Mouse (Mus musculus): Measurements from ENCODE around the gene Rad9a. TPM values are rescaled to one million over a fixed set of nuclear protein-coding genes. Genes with fewer than 3 reads are reported as not detected.

Rad9a gene
- polyA plus RNA-seq, 1 experiment from 2014 or later: 29.8 TPM

DNA sequence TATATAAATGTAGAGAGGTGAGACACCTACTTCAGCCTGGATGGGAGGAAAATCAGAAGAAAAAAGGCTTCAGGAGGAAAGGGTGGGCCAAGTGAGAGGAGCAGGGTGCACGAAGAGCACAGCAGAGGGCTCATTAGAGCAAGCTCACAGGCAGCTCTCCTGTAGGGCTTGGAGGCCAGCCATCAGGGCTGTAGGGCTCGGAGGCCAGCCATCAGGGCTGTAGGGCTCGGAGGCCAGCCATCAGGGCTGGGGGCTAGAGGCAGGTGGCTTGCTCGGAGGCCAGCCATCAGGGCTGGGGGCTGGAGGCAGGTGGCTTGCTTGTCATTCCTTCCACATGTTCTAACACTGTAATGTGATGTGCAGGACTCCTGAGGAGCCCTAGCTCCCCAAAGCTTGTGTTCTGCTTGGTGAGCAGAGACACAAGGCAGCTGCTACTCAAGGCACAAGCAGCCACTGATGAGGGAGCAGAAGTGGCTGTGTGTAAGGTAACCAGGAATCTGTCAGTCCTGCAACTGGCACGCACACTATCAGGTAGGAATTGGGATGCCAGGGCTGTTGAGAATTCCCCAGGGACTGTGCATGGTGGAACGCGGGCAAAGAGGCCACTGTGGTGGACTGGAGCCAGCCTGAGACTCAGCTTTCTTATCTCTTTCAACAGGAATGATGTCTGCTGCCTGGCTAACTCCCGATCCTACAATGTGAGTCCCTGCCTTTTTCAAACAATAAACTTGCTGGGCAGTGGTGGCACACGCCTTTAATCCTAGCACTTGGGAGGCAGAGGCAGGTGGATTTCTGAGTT lies 34.6 kb downstream of the Rad9a start:
- no peak for DNase-seq (ENCODE audit: low spot score)

- DNase-seq (ENCODE audit: low spot score): no peak
These were observed 36.7 kb downstream of the Rad9a start for GRCm38 (mm10) chr19:4164721-4165120.

GRCm38 (mm10) chr19:4164100-4164499 lies 37.4 kb downstream of the Rad9a start:
- no peak for DNase-seq (ENCODE audit: low spot score)

DNA sequence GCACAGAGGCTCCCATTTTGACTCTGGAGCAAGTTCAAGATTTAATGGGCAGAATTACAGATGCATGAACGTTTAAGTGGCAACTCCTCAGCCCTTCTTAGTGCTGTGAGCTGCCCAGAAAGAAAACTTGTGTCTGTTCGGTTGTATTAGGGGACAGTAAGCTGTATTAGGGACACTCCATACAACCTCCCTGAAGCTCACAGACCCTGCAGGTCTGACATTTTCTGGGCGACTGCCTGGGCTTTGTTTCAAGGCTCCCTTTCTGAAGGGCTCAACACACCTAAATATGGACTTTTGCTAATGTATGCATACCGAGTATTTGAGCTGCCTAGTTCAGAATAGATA lies 37.9 kb downstream of the Rad9a start:
- DNase-seq (ENCODE audit: low spot score): no peak

DNA sequence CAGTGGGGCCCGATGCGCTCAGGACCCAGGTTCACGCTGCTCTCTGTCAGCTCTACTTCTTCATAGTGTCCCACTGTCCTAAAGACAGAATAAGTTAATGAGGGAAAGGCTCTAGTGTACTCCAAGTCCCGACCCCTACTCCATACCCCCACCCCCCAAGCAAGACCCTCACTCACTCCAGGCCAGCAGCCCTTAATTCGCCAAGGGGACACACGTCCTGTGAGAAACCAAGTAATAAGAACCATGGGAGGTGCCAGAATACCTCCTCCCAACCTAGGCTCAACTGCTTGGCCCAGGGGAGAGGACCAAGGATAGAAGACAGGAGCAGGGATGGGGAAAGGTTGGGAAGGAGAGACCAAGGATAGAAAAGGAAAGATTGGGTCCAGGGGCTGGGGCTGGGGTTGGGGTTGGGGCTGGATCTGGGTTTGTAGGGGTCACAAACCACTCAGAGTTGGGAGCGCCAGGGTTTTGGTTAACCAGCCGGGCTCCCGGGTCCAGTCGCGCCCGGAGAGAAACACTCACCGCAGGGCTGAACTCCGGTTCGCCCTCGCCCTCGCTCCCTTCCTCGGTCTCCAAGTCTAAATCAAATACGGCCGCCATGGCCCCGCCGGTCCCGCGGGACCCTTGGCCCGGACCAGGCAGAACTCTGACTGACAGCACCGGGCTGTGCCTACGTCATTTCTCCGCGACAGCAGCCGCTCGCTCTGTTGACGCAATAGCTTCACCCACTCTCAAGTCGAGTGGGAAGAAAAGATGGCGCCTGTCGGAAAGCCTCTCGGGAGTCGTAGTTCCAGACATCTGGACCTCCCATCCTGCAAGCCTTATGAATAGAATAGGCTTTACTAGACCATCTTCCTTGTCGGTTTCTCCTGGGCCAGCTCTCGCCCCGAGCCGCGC lies 38.6 kb downstream of the Rad9a start, which contains the start of gene Rps6kb2:
Rps6kb2 (minus strand) TSS at position 709 of the 897 bp plus-strand sequence.
- DNase-seq (ENCODE audit: low spot score): peak; percentile 95

DNA sequence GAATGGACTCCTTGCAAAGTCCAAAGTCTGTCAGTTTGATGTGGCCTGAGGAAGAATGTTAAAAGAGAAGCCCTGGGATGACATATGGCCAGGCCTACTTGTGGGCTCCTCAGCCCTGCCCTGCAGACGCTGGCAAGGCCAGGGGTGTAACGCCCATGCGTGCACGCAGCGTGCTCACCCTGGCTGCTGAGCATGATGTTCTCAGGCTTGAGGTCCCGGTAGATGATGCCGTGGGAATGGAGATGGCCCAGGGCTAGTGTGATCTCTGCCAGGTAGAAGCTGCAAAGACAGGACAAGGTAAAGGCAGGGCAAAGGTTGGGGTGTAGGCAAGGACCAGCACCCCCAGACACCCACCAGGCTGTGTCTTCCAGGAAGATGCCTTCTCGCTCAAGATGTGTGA lies 42.4 kb downstream of the Rad9a start:
- DNase-seq (ENCODE audit: low spot score): no peak

DNA sequence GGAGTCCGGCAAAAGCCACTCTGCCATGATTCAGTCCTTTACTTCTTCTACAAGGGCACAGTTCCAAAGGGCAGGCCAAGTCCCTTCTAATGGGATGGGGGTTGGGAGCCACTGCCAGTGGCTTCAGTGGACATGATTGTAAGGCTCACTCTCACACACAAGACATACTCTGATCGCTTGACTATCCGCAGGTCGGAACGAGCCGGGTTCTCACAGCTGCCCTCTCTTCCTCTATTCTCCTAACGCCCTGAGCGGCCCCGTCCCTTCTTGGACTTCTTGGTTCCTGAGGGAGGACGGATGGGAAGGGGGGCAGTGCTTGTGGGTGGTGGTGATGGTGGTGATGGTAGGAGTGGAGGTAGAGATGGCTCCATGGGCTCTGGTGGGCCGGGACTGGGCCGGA lies 44.7 kb downstream of the Rad9a start:
- no peak for DNase-seq (ENCODE audit: low spot score)

- no peak for DNase-seq (ENCODE audit: low spot score)
These were observed 45.3 kb downstream of the Rad9a start for GRCm38 (mm10) chr19:4156073-4156579.

GRCm38 (mm10) chr19:4155223-4156072 lies 46.0 kb downstream of the Rad9a start:
- DNase-seq (ENCODE audit: low spot score): peak; percentile 22

DNA sequence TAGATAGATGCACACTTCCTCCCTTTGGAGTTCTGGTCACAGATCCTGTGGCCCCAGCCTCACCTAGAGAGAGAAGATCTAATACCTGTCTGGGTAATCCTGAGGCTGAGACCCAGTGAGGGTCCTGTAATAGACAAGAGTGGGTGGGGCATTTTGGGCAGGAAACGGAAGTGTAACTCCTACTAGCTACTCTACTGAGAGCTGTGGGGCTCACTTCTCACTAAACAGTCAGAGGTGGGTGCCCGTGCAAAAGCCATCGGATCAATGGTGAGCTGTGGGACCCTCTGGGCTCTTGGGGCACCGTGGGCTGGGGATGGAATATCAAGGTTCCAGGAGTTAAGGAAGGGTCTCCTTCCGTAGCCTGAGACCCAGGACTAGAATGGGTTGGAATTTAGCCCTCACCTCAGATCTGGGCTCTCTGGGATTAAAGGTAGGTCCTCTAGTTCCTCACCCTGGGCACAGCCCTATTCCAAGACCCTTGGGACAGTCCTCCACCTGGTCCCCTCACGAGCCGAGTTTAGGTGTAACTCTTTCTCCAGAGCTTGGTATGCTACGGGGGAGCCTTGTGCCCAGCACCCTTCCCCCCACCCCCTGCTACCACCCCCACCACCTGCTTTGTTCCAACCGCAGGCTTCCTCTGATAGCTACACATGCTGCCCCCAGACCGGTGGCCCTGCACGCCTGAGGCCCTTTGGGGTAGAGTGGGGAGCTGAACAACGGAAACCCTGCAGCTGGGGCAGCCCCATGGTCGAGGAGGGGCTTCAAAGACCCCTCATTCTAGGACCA lies 46.8 kb downstream of the Rad9a start:
- peak; percentile 86 for DNase-seq (ENCODE audit: low spot score)

DNA sequence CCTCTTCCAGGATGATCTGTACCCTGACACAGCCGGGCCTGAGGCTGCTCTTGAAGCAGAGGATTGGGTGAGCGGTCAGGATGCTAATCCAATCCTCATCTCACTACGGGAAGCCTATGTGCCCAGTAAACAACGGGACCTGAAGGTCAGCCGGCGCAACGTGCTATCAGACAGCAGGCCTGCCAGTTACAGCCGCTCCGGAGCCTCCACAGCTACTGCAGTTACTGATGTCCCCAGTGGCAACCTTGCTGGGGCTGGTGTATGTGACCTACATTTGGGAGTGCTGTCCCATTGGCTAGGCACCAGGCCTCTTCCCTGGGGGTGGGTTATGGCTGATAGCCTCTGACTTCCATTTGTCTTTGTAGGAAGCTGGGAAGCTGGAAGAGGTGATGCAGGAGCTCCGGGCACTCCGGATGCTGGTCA lies 48.2 kb downstream of the Rad9a start, which contains the start of gene Ptprcap:
Ptprcap (plus strand) TSS at position 373 of the 423 bp plus-strand sequence.
- no peak for DNase-seq (ENCODE audit: low spot score)

DNA sequence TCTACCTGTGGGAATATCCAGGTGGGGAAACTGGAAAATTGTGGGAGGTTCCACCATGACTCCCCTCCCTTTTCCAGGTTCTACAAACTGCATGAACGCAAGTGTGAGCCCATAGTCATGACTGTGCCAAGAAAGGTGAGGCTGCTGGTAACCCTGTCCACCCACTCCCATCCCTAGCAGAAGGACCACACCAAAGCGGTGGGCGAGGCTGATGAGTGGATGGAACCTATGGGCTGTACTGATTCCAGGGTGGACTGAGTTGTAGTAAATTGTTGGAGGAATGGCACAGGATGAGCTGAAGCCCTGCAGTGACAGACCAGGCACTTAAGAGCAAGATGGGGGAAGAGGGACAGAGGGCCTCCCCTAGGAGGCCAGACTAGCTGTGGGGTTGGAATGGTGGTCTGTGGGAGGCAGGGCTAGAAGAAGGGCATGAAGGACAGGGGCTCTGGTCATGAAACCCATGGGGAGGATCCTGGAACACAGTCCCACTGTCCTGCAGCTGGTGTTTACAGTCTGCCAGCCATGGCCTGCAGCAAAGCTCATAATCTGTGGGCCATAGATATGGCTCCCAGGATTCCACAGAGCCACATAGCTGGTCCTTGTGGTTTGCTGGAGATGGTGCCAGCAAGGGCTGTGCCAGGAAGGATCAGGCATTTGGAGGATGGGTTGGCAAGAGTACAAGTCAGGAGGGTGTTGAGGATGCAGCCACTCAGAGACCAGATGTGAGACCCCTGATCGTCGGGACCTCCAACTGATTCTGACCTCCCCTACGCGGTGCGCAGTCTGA lies 48.8 kb downstream of the Rad9a start:
- no peak for DNase-seq (ENCODE audit: low spot score)

DNA sequence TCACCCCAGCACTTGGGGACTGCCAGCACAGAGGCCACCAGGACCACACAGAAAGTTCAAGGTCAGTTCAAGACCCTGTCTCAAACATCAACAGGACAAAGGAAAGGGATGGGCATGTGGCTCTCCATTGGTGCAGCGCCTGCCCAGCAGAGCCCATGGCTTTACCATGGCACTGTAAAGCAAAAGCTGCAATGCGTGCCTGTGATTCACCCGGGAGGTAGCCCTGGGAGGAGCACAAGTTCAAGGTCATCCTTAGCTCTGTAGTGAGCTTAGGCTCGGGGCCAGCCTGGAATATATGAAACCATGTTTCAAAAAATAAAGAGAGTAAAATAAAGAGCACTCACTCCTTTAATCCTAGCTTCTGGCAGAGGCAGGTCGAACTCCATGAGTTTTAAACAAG lies 49.6 kb downstream of the Rad9a start:
- no peak for DNase-seq (ENCODE audit: low spot score)

GRCm38 (mm10) chr19:4151488-4151860 lies 50.0 kb downstream of the Rad9a start:
- no peak for DNase-seq (ENCODE audit: low spot score)

GRCm38 (mm10) chr19:4150567-4151487 lies 50.6 kb downstream of the Rad9a start:
- DNase-seq (ENCODE audit: low spot score): no peak

GRCm38 (mm10) chr19:4149764-4150461 lies 51.5 kb downstream of the Rad9a start:
- no peak for DNase-seq (ENCODE audit: low spot score)

- no peak for DNase-seq (ENCODE audit: low spot score)
These were observed 52.2 kb downstream of the Rad9a start for GRCm38 (mm10) chr19:4149283-4149682.

- peak; percentile 33 for DNase-seq (ENCODE audit: low spot score)
These were observed 52.6 kb downstream of the Rad9a start for GRCm38 (mm10) chr19:4148819-4149218.

Measured in thymus, postnatal 0 days (tissue).